Mouse (Mus musculus): ENCODE data around the gene Kiss1. TPM values are rescaled to one million over a fixed set of nuclear protein-coding genes. Genes with fewer than 3 reads are reported as not detected.

Kiss1 gene
- polyA plus RNA-seq, 1 experiment from 2014 or later = not detected

GRCm38 (mm10) chr1:133350210-133350609, 28.5 kb downstream of the Kiss1 start, which contains the start of gene Ren1:
TSS of gene Ren1 (plus strand) at chr1:133350510.
- DNase-seq (ENCODE audit: low spot score) = no peak
- 81% methylated on average over 1 of the region's 1 CpGs for WGBS
- Histone ChIP-seq H3K4me1 (peaks cover 9% of the 10 kb centered on the region), H3K27me3 (ENCODE audit: low read depth, poor library complexity, severe bottlenecking) (peaks cover 33% of the 10 kb centered on the region), H3K36me3 (no peaks in the 10 kb centered on the region), H3K9me3 (replicated peaks) (no peaks in the 10 kb centered on the region), H3K27ac (no peak within 1 kb of the TSS), H3K4me3 (no peak within 1 kb of the TSS)

GRCm38 (mm10) chr1:133351762-133352161, 30.1 kb downstream of the Kiss1 start:
- Histone ChIP-seq H3K27ac (no peak overlapping the region), H3K4me3 (no peak overlapping the region), H3K27me3 (ENCODE audit: low read depth, poor library complexity, severe bottlenecking) (peaks cover 42% of the 10 kb centered on the region), H3K4me1 (peaks cover 25% of the 10 kb centered on the region), H3K9me3 (replicated peaks) (no peaks in the 10 kb centered on the region), H3K36me3 (no peaks in the 10 kb centered on the region)
- DNase-seq (ENCODE audit: low spot score) = no peak
- WGBS = 36% methylated on average over 9 of the region's 9 CpGs

- H3K4me1 ChIP-seq = peaks cover 26% of the 10 kb centered on the region
- peaks cover 58% of the 10 kb centered on the region for H3K27me3 ChIP-seq (ENCODE audit: low read depth, poor library complexity, severe bottlenecking)
- H3K4me3 ChIP-seq = no peak overlapping the region
- DNase-seq (ENCODE audit: low spot score) = peak; percentile 72
- 59% methylated on average over 12 of the region's 12 CpGs for WGBS
- H3K9me3 ChIP-seq (replicated peaks) = no peaks in the 10 kb centered on the region
- no peaks in the 10 kb centered on the region for H3K36me3 ChIP-seq
- no peak overlapping the region for H3K27ac ChIP-seq
These were observed 31.7 kb downstream of the Kiss1 start for GRCm38 (mm10) chr1:133353371-133353809.

GRCm38 (mm10) chr1:133355469-133355868, 33.8 kb downstream of the Kiss1 start:
- 43% methylated on average over 5 of the region's 5 CpGs for WGBS
- H3K9me3 ChIP-seq (replicated peaks) = no peaks in the 10 kb centered on the region
- peaks cover 73% of the 10 kb centered on the region for H3K27me3 ChIP-seq (ENCODE audit: low read depth, poor library complexity, severe bottlenecking)
- peaks cover 23% of the 10 kb centered on the region for H3K4me1 ChIP-seq
- H3K36me3 ChIP-seq = no peaks in the 10 kb centered on the region
- H3K27ac ChIP-seq = peak overlapping the region; percentile 25; the same call in 1 of the 2 replicates
- H3K4me3 ChIP-seq = no peak overlapping the region
- no peak for DNase-seq (ENCODE audit: low spot score)

GRCm38 (mm10) chr1:133355912-133356311, 34.2 kb downstream of the Kiss1 start:
- 0 out of 2 replicates have a peak overlapping the region, but pooled peaks have one; percentile 25 for H3K27ac ChIP-seq
- no peaks in the 10 kb centered on the region for H3K9me3 ChIP-seq (replicated peaks)
- WGBS = 58% methylated on average over 15 of the region's 15 CpGs
- H3K4me3 ChIP-seq = no peak overlapping the region
- H3K27me3 ChIP-seq (ENCODE audit: low read depth, poor library complexity, severe bottlenecking) = peaks cover 73% of the 10 kb centered on the region
- H3K4me1 ChIP-seq = peaks cover 21% of the 10 kb centered on the region
- no peaks in the 10 kb centered on the region for H3K36me3 ChIP-seq
- DNase-seq (ENCODE audit: low spot score) = no peak

GRCm38 (mm10) chr1:133356330-133356729, 34.7 kb downstream of the Kiss1 start:
- Histone ChIP-seq H3K4me3 (no peak overlapping the region), H3K27me3 (ENCODE audit: low read depth, poor library complexity, severe bottlenecking) (peaks cover 69% of the 10 kb centered on the region), H3K4me1 (peaks cover 20% of the 10 kb centered on the region), H3K27ac (no peak overlapping the region), H3K9me3 (replicated peaks) (no peaks in the 10 kb centered on the region), H3K36me3 (no peaks in the 10 kb centered on the region)
- DNase-seq (ENCODE audit: low spot score) = no peak
- 63% methylated on average over 8 of the region's 8 CpGs for WGBS

- no peak for DNase-seq (ENCODE audit: low spot score)
These were observed 39.3 kb downstream of the Kiss1 start for GRCm38 (mm10) chr1:133361006-133361405.

GRCm38 (mm10) chr1:133362103-133362502, 40.4 kb downstream of the Kiss1 start:
- Histone ChIP-seq H3K9me3 (replicated peaks) (no peaks in the 10 kb centered on the region), H3K27ac (no peak overlapping the region), H3K4me3 (no peak overlapping the region), H3K27me3 (ENCODE audit: low read depth, poor library complexity, severe bottlenecking) (peaks cover 78% of the 10 kb centered on the region), H3K4me1 (peaks cover 33% of the 10 kb centered on the region), H3K36me3 (no peaks in the 10 kb centered on the region)
- 90% methylated on average over 5 of the region's 5 CpGs for WGBS
- no peak for DNase-seq (ENCODE audit: low spot score)

More at GRCm38 (mm10) chr1:133361006-133361405, 39.3 kb downstream of the Kiss1 start:
- H3K27ac ChIP-seq = no peak overlapping the region
- H3K36me3 ChIP-seq = no peaks in the 10 kb centered on the region
- peaks cover 33% of the 10 kb centered on the region for H3K4me1 ChIP-seq
- H3K9me3 ChIP-seq (replicated peaks) = no peaks in the 10 kb centered on the region
- H3K4me3 ChIP-seq = no peak overlapping the region
- H3K27me3 ChIP-seq (ENCODE audit: low read depth, poor library complexity, severe bottlenecking) = peaks cover 80% of the 10 kb centered on the region
- WGBS = 87% methylated on average over 6 of the region's 6 CpGs

- WGBS = under 1% methylated on average over 52 of the region's 52 CpGs
- DNase-seq (ENCODE audit: low spot score) = peak; percentile 88
- peak within 1 kb of the TSS; percentile 67 for H3K27ac ChIP-seq
These were observed 41.8 kb downstream of the Kiss1 start, which contains the start of gene Etnk2 for GRCm38 (mm10) chr1:133363276-133364021. TSS of gene Etnk2 (plus strand) at chr1:133363572.

GRCm38 (mm10) chr1:133364022-133364630, 42.5 kb downstream of the Kiss1 start:
- Histone ChIP-seq H3K27me3 (ENCODE audit: low read depth, poor library complexity, severe bottlenecking) (peaks cover 65% of the 10 kb centered on the region), H3K4me3 (peak overlapping the region; percentile 71), H3K27ac (peak overlapping the region; percentile 67), H3K36me3 (no peaks in the 10 kb centered on the region), H3K4me1 (peaks cover 52% of the 10 kb centered on the region), H3K9me3 (replicated peaks) (no peaks in the 10 kb centered on the region)
- DNase-seq (ENCODE audit: low spot score) = no peak
- 1% methylated on average over 27 of the region's 27 CpGs for WGBS

More at GRCm38 (mm10) chr1:133363276-133364021, 41.8 kb downstream of the Kiss1 start, which contains the start of gene Etnk2:
- Histone ChIP-seq H3K4me1 (peaks cover 46% of the 10 kb centered on the region), H3K27me3 (ENCODE audit: low read depth, poor library complexity, severe bottlenecking) (peaks cover 65% of the 10 kb centered on the region), H3K36me3 (no peaks in the 10 kb centered on the region), H3K4me3 (peak within 1 kb of the TSS; percentile 71), H3K9me3 (replicated peaks) (no peaks in the 10 kb centered on the region)

- Histone ChIP-seq H3K4me3 (no peak overlapping the region), H3K4me1 (peaks cover 52% of the 10 kb centered on the region), H3K27me3 (ENCODE audit: low read depth, poor library complexity, severe bottlenecking) (peaks cover 59% of the 10 kb centered on the region), H3K9me3 (replicated peaks) (no peaks in the 10 kb centered on the region), H3K36me3 (no peaks in the 10 kb centered on the region), H3K27ac (no peak overlapping the region)
- no peak for DNase-seq (ENCODE audit: low spot score)
- WGBS = 43% methylated on average over 2 of the region's 2 CpGs
These were observed 43.2 kb downstream of the Kiss1 start for GRCm38 (mm10) chr1:133364890-133365289.

GRCm38 (mm10) chr1:133366951-133367605, 45.4 kb downstream of the Kiss1 start:
- H3K27ac ChIP-seq = peak overlapping the region; percentile 77
- DNase-seq (ENCODE audit: low spot score) = no peak
- WGBS = 29% methylated on average over 10 of the region's 10 CpGs

More at GRCm38 (mm10) chr1:133366951-133367605, 45.4 kb downstream of the Kiss1 start:
- Histone ChIP-seq H3K27me3 (ENCODE audit: low read depth, poor library complexity, severe bottlenecking) (peaks cover 56% of the 10 kb centered on the region), H3K9me3 (replicated peaks) (no peaks in the 10 kb centered on the region), H3K4me1 (peaks cover 53% of the 10 kb centered on the region), H3K4me3 (no peak overlapping the region), H3K36me3 (no peaks in the 10 kb centered on the region)

All from limb, embryonic 10.5 days (tissue).